Mouse (Mus musculus): ENCODE results near the gene Mrgpra2a.
"Not testable (repeated sequence)": the region's sequence is repeated elsewhere in the genome, so short reads cannot be mapped to it uniquely, and the experiment has no call there.

DNA sequence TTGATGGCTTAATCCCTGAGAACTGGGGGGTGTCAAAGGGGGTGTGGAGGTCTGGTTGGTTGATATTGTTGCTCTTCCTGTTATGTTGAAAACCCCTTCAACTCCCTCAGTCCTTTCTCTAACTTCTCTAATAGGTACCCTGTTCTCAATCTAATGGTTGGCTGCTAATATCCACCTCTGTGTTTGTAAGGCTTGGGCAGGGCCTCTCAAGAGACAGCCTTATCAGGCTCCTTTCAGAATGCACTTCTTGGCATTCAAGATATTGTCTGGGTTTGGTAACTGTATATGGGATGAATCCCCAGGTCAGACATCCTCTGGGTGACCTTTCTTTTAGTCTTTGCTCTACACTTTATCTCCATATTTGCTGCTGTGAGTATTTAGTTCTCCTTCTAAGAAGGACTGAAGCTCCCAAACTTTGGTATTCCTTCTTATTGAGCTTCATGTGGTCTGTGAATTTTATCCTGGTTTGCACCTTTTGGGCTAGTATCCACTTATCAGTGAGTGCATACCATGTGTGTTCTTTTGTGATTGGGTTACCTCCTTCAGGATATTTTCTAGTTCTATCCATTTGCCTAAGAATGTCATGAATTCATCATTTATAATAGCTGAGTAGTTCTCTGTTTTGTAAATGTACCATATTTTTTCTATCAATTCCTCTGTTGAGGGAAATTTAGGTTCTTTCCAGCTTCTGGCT lies 24.0 kb downstream of the Mrgpra2a start:
- not testable (repeated sequence) for TF ChIP-seq POLR2A (IDR thresholded peaks at IDR 0.05; ENCODE audit: borderline replicate concordance, control insufficient read depth, low read depth, low read length); CTCF (IDR thresholded peaks at IDR 0.05; ENCODE audit: control insufficient read depth, insufficient read depth, low read length)

All from bone marrow, adult 2 months (tissue).